Mouse (Mus musculus) MEL (cell line): Measurements from ENCODE around the gene Ciao2a.

Source experiments
- CHD2 ChIP-seq: IDR thresholded peaks from 2 replicates; pipeline ENCODE4 v1.6.1; 2011; ENCODE audit warnings: low read length, improper control_type of control experiment
- ELF1 ChIP-seq: IDR thresholded peaks from 2 replicates; pipeline ENCODE4 v1.6.1; 2014; ENCODE audit warnings: low read depth, mild to moderate bottlenecking, inconsistent platforms, low read length, improper control_type of control experiment, moderate library complexity
- MAZ ChIP-seq: IDR thresholded peaks from 2 replicates; pipeline ENCODE4 v1.6.1; 2012; ENCODE audit warnings: low read depth, mild to moderate bottlenecking, inconsistent platforms, low read length, improper control_type of control experiment
- MEF2A ChIP-seq: IDR thresholded peaks from 2 replicates; pipeline ENCODE4 v1.6.1; 2014; ENCODE audit warnings: low read depth, mild to moderate bottlenecking, inconsistent platforms, low read length, improper control_type of control experiment; ENCODE audit not compliant: poor library complexity, insufficient replicate concordance, severe bottlenecking; ENCODE audit errors: extremely low read depth
- POLR2A ChIP-seq, 2 experiments: IDR thresholded peaks; 2 replicates each; pipeline ENCODE4 v1.6.1; 2011 to 2012; ENCODE audit warnings: low read length in 2 of 2, mild to moderate bottlenecking in 2 of 2, control low read depth in 1 of 2, improper control_type of control experiment in 1 of 2, low read depth in 1 of 2, moderate library complexity in 1 of 2; ENCODE audit not compliant: control insufficient read depth in 1 of 2, insufficient read depth in 1 of 2, poor library complexity in 1 of 2
- USF1 ChIP-seq: IDR thresholded peaks from 2 replicates; pipeline ENCODE4 v1.6.1; 2014; ENCODE audit warnings: low read depth, mild to moderate bottlenecking, inconsistent platforms, low read length, improper control_type of control experiment, moderate library complexity

- TF ChIP-seq CHD2: no peak
- TF ChIP-seq POLR2A (IDR thresholded peaks at IDR 0.05; ENCODE audit: control insufficient read depth in 1 of 2, insufficient read depth in 1 of 2, low read depth in 1 of 2, low read length in 2 of 2, poor library complexity in 1 of 2): no peak
- no peak for TF ChIP-seq USF1
- no peak for TF ChIP-seq MAZ
- TF ChIP-seq MEF2A: no peak
- no peak for TF ChIP-seq ELF1
Observed at GRCm38 (mm10) chr9:66167222-66167621, 40.8 kb downstream of the Ciao2a start.
